Mouse (Mus musculus) myocyte (in vitro differentiated cells): ENCODE measurements around the gene Grb10.

Source experiments
- CEBPB ChIP-seq: IDR thresholded peaks from 2 replicates; pipeline ENCODE4 v1.6.1; 2011; ENCODE audit warnings: mild to moderate bottlenecking, moderate library complexity; ENCODE audit not compliant: poor library complexity, insufficient read depth, severe bottlenecking
- E2F4 ChIP-seq: IDR thresholded peaks from one replicate; pipeline ENCODE4 v1.6.1; 2011; ENCODE audit warnings: mild to moderate bottlenecking, control low read depth, moderate library complexity; ENCODE audit not compliant: insufficient read depth
- MAX ChIP-seq: IDR thresholded peaks from one replicate; pipeline ENCODE4 v1.6.1; 2011; ENCODE audit warnings: low read depth, mild to moderate bottlenecking, control low read depth
- MYOD1 ChIP-seq, 3 experiments: IDR thresholded peaks; one replicate each; pipeline ENCODE4 v1.6.1; 2011; ENCODE audit warnings: control low read depth in 2 of 3, low read depth in 2 of 3, mild to moderate bottlenecking in 2 of 3, moderate library complexity in 1 of 3; ENCODE audit not compliant: insufficient read length in 2 of 3, control insufficient read depth in 1 of 3
- MYOG ChIP-seq, 3 experiments: IDR thresholded peaks; one replicate each; pipeline ENCODE4 v1.6.1; 2011; ENCODE audit warnings: control low read depth in 2 of 3, low read depth in 2 of 3, mild to moderate bottlenecking in 2 of 3; ENCODE audit not compliant: insufficient read length in 2 of 3, control insufficient read depth in 1 of 3, insufficient read depth in 1 of 3
- POLR2A ChIP-seq: IDR thresholded peaks from one replicate; pipeline ENCODE4 v1.6.1; 2011; ENCODE audit warnings: low read depth, mild to moderate bottlenecking, control low read depth, moderate library complexity; ENCODE audit not compliant: insufficient read length
- POLR2AphosphoS2 ChIP-seq: IDR thresholded peaks from one replicate; pipeline ENCODE4 v1.6.1; 2011; ENCODE audit warnings: low read depth, control low read depth; ENCODE audit not compliant: insufficient read length
- REST ChIP-seq: IDR thresholded peaks from one replicate; pipeline ENCODE4 v1.6.1; 2011; ENCODE audit warnings: mild to moderate bottlenecking, control low read depth, moderate library complexity; ENCODE audit not compliant: insufficient read depth, insufficient read length
- TCF12 ChIP-seq: IDR thresholded peaks from one replicate; pipeline ENCODE4 v1.6.1; 2011; ENCODE audit warnings: mild to moderate bottlenecking, control low read depth; ENCODE audit not compliant: poor library complexity, insufficient read depth, severe bottlenecking
- TCF3 ChIP-seq: IDR thresholded peaks from one replicate; pipeline ENCODE4 v1.6.1; 2011; ENCODE audit warnings: low read depth, control low read depth; ENCODE audit not compliant: insufficient read length
- USF1 ChIP-seq: IDR thresholded peaks from one replicate; pipeline ENCODE4 v1.6.1; 2011; ENCODE audit warnings: low read depth, mild to moderate bottlenecking, control low read depth, moderate library complexity

GRCm38 (mm10) chr11:11905518-11905917 is 133.0 kb downstream of the Grb10 start:
- no peak for TF ChIP-seq MAX
- TF ChIP-seq E2F4 = no peak
- no peak for TF ChIP-seq POLR2AphosphoS2
- no peak for TF ChIP-seq POLR2A
- no peak for TF ChIP-seq MYOD1 (IDR thresholded peaks at IDR 0.05; ENCODE audit: control insufficient read depth in 1 of 3, insufficient read length in 2 of 3, low read depth in 2 of 3)
- TF ChIP-seq REST = no peak
- no peak for TF ChIP-seq MYOG (IDR thresholded peaks at IDR 0.05; ENCODE audit: control insufficient read depth in 1 of 3, insufficient read depth in 1 of 3, insufficient read length in 2 of 3, low read depth in 2 of 3)
- no peak for TF ChIP-seq CEBPB
- TF ChIP-seq TCF12 = no peak
- TF ChIP-seq USF1 = no peak
- no peak for TF ChIP-seq TCF3
